ENCODE assay signal across 12 mouse cellular contexts in the genomic region with DNA sequence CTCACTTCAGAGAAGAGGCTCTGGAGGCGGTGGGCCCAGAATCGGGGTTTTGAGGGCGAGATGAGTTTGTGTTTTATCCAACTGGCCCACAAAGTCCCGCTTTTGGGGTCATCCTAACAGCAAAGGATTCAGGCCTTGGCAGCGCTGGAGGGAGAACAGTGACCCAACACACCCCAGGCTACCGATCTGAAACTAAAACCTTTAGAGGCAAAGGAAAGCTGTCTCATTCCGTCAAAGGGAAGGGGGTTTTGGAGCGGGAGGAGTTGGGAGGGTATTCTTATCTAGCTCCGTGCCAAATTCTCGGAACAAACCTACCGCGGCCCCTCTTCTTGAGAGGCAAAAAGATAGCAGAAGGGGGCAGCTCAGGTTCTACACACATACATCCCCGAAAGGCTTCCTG.
A peak's percentile ranks its signal among the peaks of the same experiment; 100 is the strongest.
DNase-seq lines count a peak whose midpoint lies in the region; ATAC-seq and TF ChIP-seq lines count a peak whose summit lies in the region.
"Had no signal": no experiment of that assay in that cellular context is flagged by ENCODE, and none has a peak within 500 bp of the region (broad histone marks: within the 10 kb centered on the region; RNA-seq: fewer than 3 reads in every experiment).

No protein-coding gene starts in this region.

- H3K9me3 ChIP-seq in forebrain, embryonic 12.5 days = no peaks in the 10 kb centered on the region
- H3K9me3 ChIP-seq in forebrain, embryonic 16.5 days (ENCODE audit: control insufficient read depth, low read length) = no peaks in the 10 kb centered on the region
- H3K9me3 ChIP-seq in megakaryocyte, embryonic 14.5 days = no peaks in the 10 kb centered on the region; the same call in 1 of the 2 replicates
- H3K9me3 ChIP-seq in liver, postnatal 0 days (ENCODE audit: low read length) = no peaks in the 10 kb centered on the region

- 0 out of 2 replicates have a peak overlapping the region, but pooled peaks have one; percentile 3 for H3K4me3 ChIP-seq in forebrain, embryonic 12.5 days (replicated peaks)
- H3K4me3 ChIP-seq in forebrain, embryonic 16.5 days (replicated peaks; ENCODE audit: low read length) = no peak overlapping the region
- peak overlapping the region; percentile 93 for H3K4me3 ChIP-seq in megakaryocyte, embryonic 14.5 days (replicated peaks)
- H3K4me3 ChIP-seq in liver, postnatal 0 days (ENCODE audit: low read depth, low read length) = no peak overlapping the region

- no peak overlapping the region for H3K27ac ChIP-seq in forebrain, embryonic 12.5 days
- no peak overlapping the region for H3K27ac ChIP-seq in forebrain, embryonic 16.5 days (ENCODE audit: low read length)
- no peak overlapping the region for H3K27ac ChIP-seq in liver, postnatal 0 days (ENCODE audit: low read depth)
- H3K27ac ChIP-seq: macrophage had no signal

- no peak for TF ChIP-seq CTCF in liver, postnatal 0 days (IDR thresholded peaks at IDR 0.05; ENCODE audit: low read depth)

- peaks cover 65% of the 10 kb centered on the region for H3K4me1 ChIP-seq in forebrain, embryonic 12.5 days
- peaks cover 50% of the 10 kb centered on the region for H3K4me1 ChIP-seq in forebrain, embryonic 16.5 days (replicated peaks; ENCODE audit: control insufficient read depth, insufficient read depth, low read length)
- H3K4me1 ChIP-seq in megakaryocyte, embryonic 14.5 days = peaks cover 48% of the 10 kb centered on the region
- H3K4me1 ChIP-seq in liver, postnatal 0 days (ENCODE audit: insufficient read depth) = 0 out of 2 replicates have a peak, but pooled peaks cover 4% of the 10 kb centered on the region

- no peak for DNase-seq in liver, postnatal 0 days
- no peak for DNase-seq in urinary bladder, postnatal 10 days (ENCODE audit: low spot score)
- no peak for DNase-seq in thymus, adult 18-20 months
- DNase-seq in testis, postnatal 14 days (ENCODE audit: low spot score) = no peak
- DNase-seq: kidney, postnatal 4 days; retina, postnatal 1 day; thymus, postnatal 25 days had no signal

- no peak overlapping the region for H3K9ac ChIP-seq in forebrain, embryonic 12.5 days
- H3K9ac ChIP-seq in forebrain, embryonic 16.5 days (replicated peaks; ENCODE audit: low read depth, low read length) = no peak overlapping the region
- H3K9ac ChIP-seq in liver, postnatal 0 days (replicated peaks) = no peak overlapping the region

- peaks cover 94% of the 10 kb centered on the region for H3K27me3 ChIP-seq in forebrain, embryonic 12.5 days
- H3K27me3 ChIP-seq in forebrain, embryonic 16.5 days (replicated peaks; ENCODE audit: control insufficient read depth, insufficient read depth, low read length) = peaks cover 39% of the 10 kb centered on the region
- H3K27me3 ChIP-seq in megakaryocyte, embryonic 14.5 days (replicated peaks) = peaks cover 14% of the 10 kb centered on the region
- peaks cover 16% of the 10 kb centered on the region for H3K27me3 ChIP-seq in liver, postnatal 0 days (ENCODE audit: insufficient read depth, low read length)

- no peak for ATAC-seq in forebrain, embryonic 12.5 days (ENCODE audit: low FRiP score)
- no peak for ATAC-seq in forebrain, embryonic 16.5 days
- no peak for ATAC-seq in megakaryocyte, adult 5-6 weeks (ENCODE audit: poor library complexity, severe bottlenecking)
- ATAC-seq in liver, postnatal 0 days = no peak

- H3K36me3 ChIP-seq in forebrain, embryonic 12.5 days (replicated peaks) = no peaks in the 10 kb centered on the region
- H3K36me3 ChIP-seq in forebrain, embryonic 16.5 days (ENCODE audit: control insufficient read depth, insufficient read depth) = no peaks in the 10 kb centered on the region
- peaks cover 19% of the 10 kb centered on the region for H3K36me3 ChIP-seq in megakaryocyte, embryonic 14.5 days (replicated peaks; ENCODE audit: low read length)
- H3K36me3 ChIP-seq in liver, postnatal 0 days (replicated peaks; ENCODE audit: insufficient read depth, low read length) = no peaks in the 10 kb centered on the region

- 11% methylated on average over 13 of the region's 13 CpGs for WGBS in forebrain, embryonic 12.5 days
- 17% methylated on average over 13 of the region's 13 CpGs for WGBS in forebrain, embryonic 16.5 days
- 31% methylated on average over 13 of the region's 13 CpGs for WGBS in liver, postnatal 0 days (ENCODE audit: insufficient replicate concordance)

- no peak overlapping the region for H3K4me2 ChIP-seq in forebrain, embryonic 12.5 days
- H3K4me2 ChIP-seq in forebrain, embryonic 16.5 days (ENCODE audit: low read length) = no peak overlapping the region
- peak overlapping the region; percentile 26 for H3K4me2 ChIP-seq in liver, postnatal 0 days (ENCODE audit: low read depth, low read length)

- TF ChIP-seq EP300 in liver, postnatal 0 days (IDR thresholded peaks at IDR 0.05; ENCODE audit: low read depth) = no peak

Comparison
In these comparisons a context has a peak if more than half of its experiments do, and no peak if none do; other contexts are left out.
1. H3K4me3 ChIP-seq: peak in forebrain, embryonic 12.5 days (single experiment) and megakaryocyte, embryonic 14.5 days (single experiment); none in forebrain, embryonic 16.5 days (single experiment) and liver, postnatal 0 days (single experiment).